Mouse (Mus musculus) retina, adult 2 months (tissue): Measurements from ENCODE around the gene Nkapd1.
"Not testable (repeated sequence)": the region's sequence is repeated elsewhere in the genome, so short reads cannot be mapped to it uniquely, and the experiment has no call there.

Source experiments
- DNase-seq: peaks from one replicate; pipeline ENCODE4 v3.0.0-alpha.2; 2012; ENCODE audit warnings: low read depth, low spot score

Gene Nkapd1

DNA sequence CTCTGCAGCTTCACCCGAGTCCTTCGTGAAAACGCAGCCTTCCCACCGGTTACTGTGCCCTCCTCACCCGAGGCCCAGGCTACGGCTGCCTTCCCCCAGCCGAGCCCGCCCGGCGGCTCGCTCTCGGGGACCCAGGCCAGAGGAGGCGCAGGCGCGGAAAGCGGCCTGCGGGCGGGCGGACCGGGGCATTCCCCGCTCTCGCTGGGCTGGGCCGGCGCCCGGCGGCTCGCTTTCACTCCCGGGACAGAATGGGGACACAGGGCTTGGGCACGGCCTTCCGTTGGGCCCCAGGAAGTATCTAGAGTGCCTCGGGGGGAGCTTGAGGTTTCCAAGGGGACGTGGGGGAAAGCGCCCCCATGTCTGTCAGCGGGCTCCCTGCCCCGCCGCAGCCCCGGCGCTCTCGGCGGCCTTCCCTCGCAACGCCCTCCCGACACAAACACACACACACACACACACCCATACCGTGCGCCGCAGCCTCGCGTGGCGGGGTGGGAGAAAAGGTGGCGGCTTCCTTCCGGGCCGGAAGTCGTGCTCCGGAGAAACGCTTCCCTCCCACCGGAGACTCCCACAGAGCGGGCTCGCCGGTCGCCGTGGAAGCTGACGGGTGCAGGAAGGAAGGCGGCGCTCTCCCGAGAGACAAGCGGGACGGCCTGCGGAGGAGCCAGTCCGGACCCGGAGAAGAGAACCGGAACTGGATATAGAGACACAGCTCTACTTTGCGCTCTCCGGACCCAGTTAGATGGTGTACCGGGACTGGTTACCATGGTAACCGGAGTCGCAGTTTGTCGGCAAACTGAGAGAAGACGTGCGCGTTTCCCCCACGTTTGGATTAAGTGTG is at the start of gene Nkapd1, which contains the start of gene Pih1d2:
Nkapd1 (minus strand) TSS at position 699 of the 838 bp plus-strand sequence.
Pih1d2 (plus strand) TSS at position 556 of the 838 bp plus-strand sequence.
- DNase-seq, result peak; percentile 79

- no peak for DNase-seq
Measured at GRCm38 (mm10) chr9:50666442-50666841, 49.2 kb upstream of the Nkapd1 start.

DNA sequence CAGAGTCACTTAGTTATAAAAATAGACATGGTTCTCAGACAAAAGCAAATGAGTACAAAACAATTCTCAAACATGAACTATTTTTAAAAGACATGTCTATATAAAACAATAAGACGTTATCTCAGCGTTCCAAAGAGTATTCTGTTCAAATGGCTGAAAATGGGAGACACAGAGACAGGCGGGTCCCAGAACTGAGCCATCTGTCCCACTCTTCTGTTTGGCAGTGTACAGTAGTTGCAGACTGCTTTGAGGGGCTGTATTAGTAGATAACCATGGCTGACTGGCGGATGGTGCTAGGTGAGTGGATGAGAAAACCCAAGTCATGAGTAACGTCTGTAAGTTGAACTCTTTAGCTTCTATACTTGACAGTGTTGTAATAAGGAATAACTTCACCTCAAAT is 47.6 kb upstream of the Nkapd1 start:
- no peak for DNase-seq

- DNase-seq, result no peak
Measured at GRCm38 (mm10) chr9:50660431-50660830, 43.2 kb upstream of the Nkapd1 start.

DNA sequence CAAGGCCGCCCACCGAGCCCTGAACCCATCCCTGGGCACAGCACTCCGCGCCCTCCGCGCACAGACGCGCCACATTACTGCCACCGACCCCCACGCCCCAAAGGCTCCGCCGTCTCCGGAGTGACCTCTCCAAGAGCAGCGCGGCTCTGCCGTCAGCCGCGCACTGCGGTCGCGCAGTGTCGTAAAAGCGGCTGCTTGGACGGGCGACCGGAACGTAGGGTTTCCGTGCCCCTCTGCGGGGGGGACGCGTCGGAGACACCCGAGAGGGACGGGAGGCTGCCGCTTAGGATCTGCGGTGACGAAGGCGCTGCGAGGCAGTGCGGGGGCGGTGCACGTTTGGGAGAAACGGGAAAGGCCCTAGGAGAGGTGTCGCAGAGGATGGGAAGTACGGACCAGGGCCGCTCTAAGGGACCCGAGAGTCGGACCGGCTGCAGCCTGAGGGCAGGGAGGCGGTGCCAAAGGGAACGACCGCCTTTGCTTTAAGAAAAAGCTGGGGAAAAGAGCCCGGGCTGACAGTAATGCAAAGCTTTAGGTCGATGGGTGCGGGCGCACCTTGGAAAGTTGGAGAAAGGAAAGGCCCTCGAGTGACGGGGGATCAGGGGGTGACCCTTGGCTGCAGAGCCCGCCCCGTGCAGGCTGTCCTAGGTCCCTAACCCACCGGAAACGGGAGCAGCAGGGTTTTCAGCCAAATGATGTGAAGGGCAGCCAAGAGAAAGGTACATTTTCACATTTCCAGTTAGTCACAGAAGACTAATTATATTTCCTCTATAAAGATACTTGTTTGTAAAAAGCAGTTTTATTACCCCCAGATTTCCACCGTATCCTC is 42.3 kb upstream of the Nkapd1 start, which contains the start of gene Dlat:
Dlat (minus strand) TSS at position 389 of the 826 bp plus-strand sequence.
- DNase-seq, result peak; percentile 74

- no peak for DNase-seq
Measured at GRCm38 (mm10) chr9:50658941-50659388, 41.7 kb upstream of the Nkapd1 start.

DNA sequence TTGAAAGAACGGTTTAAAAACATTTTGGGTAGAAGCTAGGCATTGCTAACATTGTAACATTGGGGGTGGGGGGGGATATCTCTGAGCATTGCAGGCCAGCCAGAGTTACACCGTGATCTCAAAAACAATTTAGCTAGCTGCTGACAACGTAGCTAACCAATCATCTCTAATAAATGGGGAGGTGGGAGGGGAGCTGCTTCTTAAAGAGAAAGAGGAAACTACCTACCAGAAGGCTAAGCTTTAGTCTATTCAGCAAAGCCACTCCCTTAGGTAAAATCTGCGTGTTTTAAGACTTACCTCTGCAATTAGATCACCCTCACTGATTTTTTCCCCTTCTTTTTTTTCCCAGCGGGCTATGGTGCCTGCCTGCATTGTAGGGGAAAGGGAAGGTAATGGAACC is 41.1 kb upstream of the Nkapd1 start:
- DNase-seq, result no peak

DNA sequence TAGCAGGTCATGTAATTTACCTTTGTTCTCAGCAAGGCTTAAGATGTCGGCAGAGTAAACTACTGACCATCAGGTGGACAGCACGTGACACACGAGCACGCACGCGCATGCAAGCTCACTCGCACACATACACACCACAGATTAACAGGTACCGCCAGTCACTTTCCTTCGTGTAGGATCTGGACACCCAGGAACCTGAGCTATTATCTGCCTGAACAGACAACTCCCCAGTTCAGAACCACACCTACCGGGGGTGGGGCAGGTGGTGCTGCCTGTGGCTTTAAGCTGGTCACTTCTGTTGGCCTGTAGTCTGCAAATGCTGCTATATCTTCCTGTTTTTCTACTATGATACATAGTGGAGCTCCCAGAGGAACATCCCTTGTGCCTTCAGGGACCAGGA is 33.2 kb upstream of the Nkapd1 start:
- DNase-seq, result no peak

GRCm38 (mm10) chr9:50646826-50647370 is 29.6 kb upstream of the Nkapd1 start:
- no peak for DNase-seq

- DNase-seq, result no peak
Measured at GRCm38 (mm10) chr9:50634270-50634669, 17.0 kb upstream of the Nkapd1 start.

DNA sequence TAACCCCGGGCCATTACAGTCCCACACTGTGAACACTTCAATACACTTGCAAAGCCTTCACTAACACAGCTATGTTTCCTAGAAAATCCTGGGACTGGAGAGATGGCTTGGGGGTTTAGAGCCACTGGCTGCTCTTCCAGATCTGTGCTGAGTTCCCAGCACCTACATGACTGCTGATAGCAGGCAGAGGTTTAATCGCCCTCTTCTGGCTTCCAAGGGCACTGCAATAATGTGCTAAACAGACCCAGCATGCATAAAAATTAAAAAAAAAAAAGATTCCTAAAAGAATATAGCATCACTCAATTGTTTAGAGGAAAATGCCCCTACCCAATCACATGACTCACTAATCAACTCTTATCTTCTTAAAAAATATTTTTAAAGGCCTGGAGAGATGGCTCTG is 15.8 kb upstream of the Nkapd1 start:
- no peak for DNase-seq

DNA sequence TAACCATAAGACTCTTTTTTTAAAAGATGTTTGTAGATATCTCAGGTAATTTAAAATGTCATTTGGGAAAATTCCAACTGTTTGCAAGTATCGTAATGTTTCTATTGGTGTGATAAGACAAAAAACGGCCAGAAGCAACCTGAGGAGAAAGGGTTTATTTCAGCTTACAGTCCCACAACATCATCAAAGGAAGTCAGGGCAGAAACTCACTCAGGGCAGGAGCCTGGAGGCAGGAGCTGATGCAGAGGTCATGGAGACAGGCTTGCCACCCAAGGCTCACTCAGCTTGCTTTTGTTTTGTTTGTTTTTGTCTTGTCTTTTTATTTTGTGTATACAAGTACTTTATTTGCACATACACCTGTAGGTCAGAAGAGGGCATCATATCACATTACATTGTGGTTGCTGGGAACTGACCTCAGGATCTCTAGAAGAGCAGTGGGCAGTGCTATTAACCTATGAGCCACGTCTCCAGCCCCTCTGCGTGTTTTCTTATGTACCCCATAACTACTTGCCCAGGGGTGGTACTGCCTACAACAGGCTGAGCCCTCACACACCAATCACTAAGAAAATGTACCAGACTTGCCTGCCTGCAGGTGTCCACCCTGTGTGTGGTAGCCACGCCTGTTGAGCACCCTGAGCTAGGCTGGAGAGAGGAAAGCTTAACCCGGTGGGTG is 14.9 kb upstream of the Nkapd1 start:
- no peak for DNase-seq

GRCm38 (mm10) chr9:50630903-50631302 is 13.6 kb upstream of the Nkapd1 start:
- DNase-seq, result not testable (repeated sequence)

- no peak for DNase-seq
Measured at GRCm38 (mm10) chr9:50617794-50618330, 598 bp upstream of the Nkapd1 start.

DNA sequence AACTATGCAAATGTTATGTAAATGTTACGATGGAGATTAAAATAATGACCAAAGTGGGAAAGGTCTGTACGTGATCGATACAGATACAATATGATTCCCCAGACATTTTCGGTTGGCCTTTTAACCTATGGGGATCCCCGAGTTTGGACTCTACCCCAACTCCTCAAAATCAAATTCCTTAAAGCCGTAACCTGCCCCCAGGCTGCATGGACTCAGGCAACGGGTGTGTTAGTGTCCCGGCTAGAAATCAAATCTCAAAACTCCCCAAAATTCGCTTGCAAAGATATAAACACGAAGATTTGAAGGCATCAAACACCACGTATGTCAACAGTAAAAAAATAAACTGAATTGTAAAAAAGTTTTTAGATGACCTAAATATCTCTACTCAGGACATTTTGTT is 1.1 kb downstream of the Nkapd1 start:
- DNase-seq, result no peak

DNA sequence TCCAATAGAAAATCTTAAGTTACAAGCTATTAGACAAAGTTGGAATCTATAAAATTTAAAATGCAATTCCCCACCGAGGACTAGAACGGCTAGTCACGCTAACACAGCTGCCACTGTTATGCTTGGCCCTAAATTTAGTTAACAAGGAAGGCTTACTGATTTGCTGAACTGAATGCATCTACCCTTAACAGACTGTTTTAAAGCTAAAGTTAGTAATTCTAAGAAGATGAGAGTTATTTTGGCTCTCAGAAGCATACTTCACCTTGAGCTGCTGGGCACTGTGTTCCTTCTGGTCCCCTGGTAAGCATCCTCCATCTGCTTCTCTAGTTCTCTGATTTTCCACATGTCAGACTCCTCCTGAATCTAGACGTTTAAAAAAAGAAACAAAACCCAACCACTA is 5.1 kb downstream of the Nkapd1 start:
- DNase-seq, result no peak

GRCm38 (mm10) chr9:50604338-50604737 is 12.9 kb downstream of the Nkapd1 start:
- no peak for DNase-seq

GRCm38 (mm10) chr9:50603998-50604324 is 13.3 kb downstream of the Nkapd1 start:
- no peak for DNase-seq

GRCm38 (mm10) chr9:50603189-50603997 is 13.9 kb downstream of the Nkapd1 start, which contains the start of the genes Sdhd and Timm8b:
Gene Sdhd, minus strand, starts transcription at chr9:50603812.
Gene Timm8b, plus strand, starts transcription at chr9:50603910.
- DNase-seq, result peak; percentile 92

GRCm38 (mm10) chr9:50602055-50602845 is 15.0 kb downstream of the Nkapd1 start:
- no peak for DNase-seq
